Mouse (Mus musculus): ENCODE measurements around the gene Map2k1. TPM values are rescaled to one million over a fixed set of nuclear protein-coding genes. Genes with fewer than 3 reads are reported as not detected.
"Not testable (repeated sequence)": the region's sequence is repeated elsewhere in the genome, so short reads cannot be mapped to it uniquely, and the experiment has no call there.

Map2k1 gene
- polyA plus RNA-seq, 1 experiment from 2014 or later, result 105 TPM

DNA sequence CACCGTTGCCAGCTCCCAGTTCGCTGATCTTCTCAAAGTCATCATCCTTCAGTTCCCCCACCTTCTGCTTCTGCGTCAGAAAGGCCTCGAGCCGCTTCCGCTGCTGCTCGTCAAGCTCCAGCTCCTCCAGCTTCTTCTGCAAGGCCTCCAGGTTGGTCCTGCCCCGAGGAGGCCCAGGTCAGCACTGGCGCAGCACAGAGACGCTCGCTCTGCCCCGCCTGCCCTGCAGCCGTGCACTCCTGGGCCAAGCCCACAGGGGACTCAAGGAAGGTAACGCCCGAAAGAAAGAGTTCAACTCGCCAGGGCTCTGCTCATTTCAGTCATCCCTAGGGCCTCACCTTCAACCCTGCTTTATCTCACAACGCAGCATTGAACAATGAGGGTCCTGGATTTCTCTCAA, 39.0 kb downstream of the Map2k1 start:
- H3K27me3 ChIP-seq (replicated peaks; ENCODE audit: control insufficient read depth, insufficient read depth, low read length), result no peaks in the 10 kb centered on the region
- no peak overlapping the region for H3K4me3 ChIP-seq (ENCODE audit: low read depth, low read length)
- H3K4me1 ChIP-seq (ENCODE audit: control insufficient read depth, insufficient read depth, low read length), result peaks cover 1% of the 10 kb centered on the region; the same call in 1 of the 2 replicates
- no peak for ATAC-seq (ENCODE audit: low read depth)
- no peak for DNase-seq (ENCODE audit: low spot score)
- H3K27ac ChIP-seq (replicated peaks; ENCODE audit: low read depth, low read length), result no peak overlapping the region
- no peak overlapping the region for H3K4me2 ChIP-seq (ENCODE audit: low read depth, low read length)
- no peak overlapping the region for H3K9ac ChIP-seq (ENCODE audit: low read depth, low read length)
- no peaks in the 10 kb centered on the region for H3K9me3 ChIP-seq (ENCODE audit: control insufficient read depth, low read length)
- WGBS, result 88% methylated on average over 17 of the region's 17 CpGs
- H3K36me3 ChIP-seq (ENCODE audit: control insufficient read depth, insufficient read depth, low read length), result peaks cover 40% of the 10 kb centered on the region

DNA sequence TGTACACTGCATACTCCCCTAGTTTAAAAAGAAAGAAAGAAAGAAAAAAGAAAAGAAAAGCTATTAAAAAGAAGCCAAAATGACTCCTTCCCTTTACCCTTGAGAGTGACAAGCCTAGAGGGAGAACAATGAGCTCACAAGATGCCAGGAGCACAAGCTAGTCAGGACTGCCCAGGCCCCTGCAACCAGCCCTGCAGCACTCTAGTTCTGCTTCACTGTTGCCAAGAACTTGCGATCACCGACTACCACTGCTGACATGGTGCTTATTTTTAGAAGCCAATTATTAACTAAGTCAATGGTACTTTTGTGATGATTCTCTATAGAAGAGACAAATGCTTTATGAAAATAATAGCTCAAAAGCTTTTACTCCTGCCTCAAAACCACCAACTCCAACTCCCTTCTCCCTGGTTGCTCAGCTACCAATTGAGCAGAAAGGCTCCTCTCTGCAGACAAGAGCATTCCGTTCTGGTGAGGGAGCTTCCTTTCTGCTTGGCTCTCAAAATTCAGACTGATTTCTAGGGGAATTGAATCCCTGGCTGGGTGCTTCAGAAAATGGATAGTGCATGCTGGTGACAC, 45.8 kb downstream of the Map2k1 start:
- Histone ChIP-seq H3K9me3 (ENCODE audit: control insufficient read depth, low read length) (no peaks in the 10 kb centered on the region), H3K36me3 (ENCODE audit: control insufficient read depth, insufficient read depth, low read length) (peaks cover 68% of the 10 kb centered on the region), H3K27me3 (replicated peaks; ENCODE audit: control insufficient read depth, insufficient read depth, low read length) (no peaks in the 10 kb centered on the region), H3K27ac (replicated peaks; ENCODE audit: low read depth, low read length) (no peak overlapping the region), H3K9ac (ENCODE audit: low read depth, low read length) (no peak overlapping the region), H3K4me3 (ENCODE audit: low read depth, low read length) (no peak overlapping the region), H3K4me1 (ENCODE audit: control insufficient read depth, insufficient read depth, low read length) (no peaks in the 10 kb centered on the region), H3K4me2 (ENCODE audit: low read depth, low read length) (no peak overlapping the region)
- ATAC-seq (ENCODE audit: low read depth), result no peak
- 65% methylated on average over 3 of the region's 3 CpGs for WGBS
- no peak for DNase-seq (ENCODE audit: low spot score)

DNA sequence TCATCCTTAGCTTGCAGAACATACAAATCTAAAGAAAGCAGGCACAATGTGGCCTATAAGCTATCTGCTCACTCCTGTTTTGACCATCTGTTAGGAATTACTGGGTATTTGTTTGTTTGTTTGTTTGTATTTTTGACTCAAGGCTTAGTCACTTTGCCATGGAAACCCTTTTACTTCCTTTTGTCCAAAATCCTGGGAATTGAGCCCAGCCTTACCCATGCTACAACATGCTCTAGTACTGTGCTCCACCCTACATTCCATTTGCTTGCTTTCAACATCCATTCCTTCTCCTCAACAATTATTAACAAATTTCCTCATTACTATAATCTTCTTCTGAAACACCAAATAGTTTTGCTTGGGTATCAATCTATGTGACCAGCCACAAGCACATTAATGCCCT, 50.6 kb downstream of the Map2k1 start:
- Histone ChIP-seq H3K27me3 (replicated peaks; ENCODE audit: control insufficient read depth, insufficient read depth, low read length) (no peaks in the 10 kb centered on the region), H3K4me1 (ENCODE audit: control insufficient read depth, insufficient read depth, low read length) (no peaks in the 10 kb centered on the region), H3K4me2 (ENCODE audit: low read depth, low read length) (no peak overlapping the region), H3K36me3 (ENCODE audit: control insufficient read depth, insufficient read depth, low read length) (peaks cover 55% of the 10 kb centered on the region), H3K4me3 (ENCODE audit: low read depth, low read length) (no peak overlapping the region), H3K27ac (replicated peaks; ENCODE audit: low read depth, low read length) (no peak overlapping the region), H3K9ac (ENCODE audit: low read depth, low read length) (no peak overlapping the region), H3K9me3 (ENCODE audit: control insufficient read depth, low read length) (no peaks in the 10 kb centered on the region)
- ATAC-seq (ENCODE audit: low read depth), result no peak
- no peak for DNase-seq (ENCODE audit: low spot score)

DNA sequence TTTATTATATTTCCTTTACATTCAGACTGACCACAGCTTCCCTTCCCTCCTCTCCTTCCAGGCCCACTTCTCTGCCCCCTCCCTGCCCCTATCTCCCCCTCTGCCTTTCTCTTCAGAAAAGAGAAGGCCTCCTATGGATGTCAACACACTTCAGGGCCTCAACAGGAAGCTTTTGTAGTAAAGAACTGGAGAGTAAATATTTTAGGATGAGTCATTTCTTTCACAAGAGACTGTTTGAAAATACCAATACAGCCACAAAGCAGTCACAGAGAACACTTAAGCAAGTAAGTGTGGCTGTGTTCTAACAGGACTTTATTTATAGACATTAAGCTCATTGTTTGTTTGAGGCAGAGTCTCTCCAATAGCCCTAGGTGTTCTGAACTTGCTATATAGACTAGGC, 51.1 kb downstream of the Map2k1 start:
- H3K9ac ChIP-seq (ENCODE audit: low read depth, low read length), result no peak overlapping the region
- peaks cover 57% of the 10 kb centered on the region for H3K36me3 ChIP-seq (ENCODE audit: control insufficient read depth, insufficient read depth, low read length)
- no peak for DNase-seq (ENCODE audit: low spot score)
- no peak overlapping the region for H3K4me2 ChIP-seq (ENCODE audit: low read depth, low read length)
- no peaks in the 10 kb centered on the region for H3K9me3 ChIP-seq (ENCODE audit: control insufficient read depth, low read length)
- no peak for ATAC-seq (ENCODE audit: low read depth)
- no peak overlapping the region for H3K4me3 ChIP-seq (ENCODE audit: low read depth, low read length)
- no peak overlapping the region for H3K27ac ChIP-seq (replicated peaks; ENCODE audit: low read depth, low read length)
- H3K27me3 ChIP-seq (replicated peaks; ENCODE audit: control insufficient read depth, insufficient read depth, low read length), result no peaks in the 10 kb centered on the region
- no peaks in the 10 kb centered on the region for H3K4me1 ChIP-seq (ENCODE audit: control insufficient read depth, insufficient read depth, low read length)

DNA sequence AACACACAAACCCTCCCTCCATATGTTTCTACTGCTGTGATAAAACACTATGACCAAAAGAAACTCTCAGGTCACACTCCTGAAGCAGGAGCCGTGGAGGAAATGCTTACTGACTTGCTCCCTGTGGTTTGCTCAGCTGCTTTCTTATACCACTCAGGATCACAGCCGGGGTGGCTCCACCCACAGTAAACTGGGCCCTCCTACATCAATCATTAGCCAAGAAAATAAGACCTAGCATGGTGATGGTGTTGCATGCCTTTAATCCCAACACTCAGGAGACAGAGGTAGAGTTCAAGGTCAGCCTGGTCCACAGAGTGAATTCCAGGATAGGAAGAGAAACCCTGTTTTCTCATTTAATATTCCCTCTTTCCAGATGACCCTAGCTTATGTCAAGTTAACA, 53.5 kb downstream of the Map2k1 start:
- Histone ChIP-seq H3K9me3 (ENCODE audit: control insufficient read depth, low read length) (no peaks in the 10 kb centered on the region), H3K27ac (replicated peaks; ENCODE audit: low read depth, low read length) (no peak overlapping the region), H3K27me3 (replicated peaks; ENCODE audit: control insufficient read depth, insufficient read depth, low read length) (no peaks in the 10 kb centered on the region), H3K36me3 (ENCODE audit: control insufficient read depth, insufficient read depth, low read length) (peaks cover 54% of the 10 kb centered on the region), H3K9ac (ENCODE audit: low read depth, low read length) (no peak overlapping the region), H3K4me1 (ENCODE audit: control insufficient read depth, insufficient read depth, low read length) (no peaks in the 10 kb centered on the region), H3K4me2 (ENCODE audit: low read depth, low read length) (no peak overlapping the region), H3K4me3 (ENCODE audit: low read depth, low read length) (no peak overlapping the region)
- ATAC-seq (ENCODE audit: low read depth), result no peak
- no peak for DNase-seq (ENCODE audit: low spot score)
- WGBS, result 69% methylated on average over 2 of the region's 2 CpGs

DNA sequence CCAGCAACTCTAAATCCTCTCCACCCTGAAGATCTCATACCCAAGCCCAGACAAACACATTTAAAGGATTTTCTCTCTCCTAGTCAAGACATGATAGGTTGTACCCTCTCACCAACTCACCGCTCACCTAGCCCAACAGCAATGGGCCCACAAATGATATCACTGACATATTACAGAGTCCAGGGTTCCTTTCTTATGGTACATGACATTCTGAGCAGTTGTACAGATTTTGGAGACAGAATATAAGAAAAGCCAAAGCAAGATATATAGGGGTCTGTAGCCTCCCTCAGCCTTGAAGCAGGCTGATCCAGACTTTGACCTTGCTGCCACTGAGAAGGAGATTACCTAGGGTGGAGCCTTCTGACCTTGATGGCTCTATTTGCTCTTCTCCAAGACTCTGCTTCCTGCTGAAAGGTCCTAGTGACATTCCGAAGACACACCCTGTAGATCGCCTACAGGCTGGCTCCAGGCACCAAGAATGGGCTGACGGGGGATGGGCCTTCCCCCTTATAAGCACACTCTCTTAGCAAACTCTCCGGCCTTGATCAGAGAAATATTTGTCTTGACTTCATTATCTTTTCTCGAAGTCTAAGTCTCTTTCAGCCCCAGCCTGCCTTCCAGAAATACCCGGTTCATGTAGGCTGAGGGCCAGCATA, 54.5 kb downstream of the Map2k1 start:
- H3K27ac ChIP-seq (replicated peaks; ENCODE audit: low read depth, low read length); H3K9me3 ChIP-seq (ENCODE audit: control insufficient read depth, low read length); H3K9ac ChIP-seq (ENCODE audit: low read depth, low read length); ATAC-seq (ENCODE audit: low read depth); H3K4me1 ChIP-seq (ENCODE audit: control insufficient read depth, insufficient read depth, low read length); H3K4me3 ChIP-seq (ENCODE audit: low read depth, low read length); H3K27me3 ChIP-seq (replicated peaks; ENCODE audit: control insufficient read depth, insufficient read depth, low read length); DNase-seq (ENCODE audit: low spot score); H3K4me2 ChIP-seq (ENCODE audit: low read depth, low read length): not testable (repeated sequence)
- 89% methylated on average over 7 of the region's 7 CpGs for WGBS
- peaks cover 43% of the 10 kb centered on the region for H3K36me3 ChIP-seq (ENCODE audit: control insufficient read depth, insufficient read depth, low read length)

DNA sequence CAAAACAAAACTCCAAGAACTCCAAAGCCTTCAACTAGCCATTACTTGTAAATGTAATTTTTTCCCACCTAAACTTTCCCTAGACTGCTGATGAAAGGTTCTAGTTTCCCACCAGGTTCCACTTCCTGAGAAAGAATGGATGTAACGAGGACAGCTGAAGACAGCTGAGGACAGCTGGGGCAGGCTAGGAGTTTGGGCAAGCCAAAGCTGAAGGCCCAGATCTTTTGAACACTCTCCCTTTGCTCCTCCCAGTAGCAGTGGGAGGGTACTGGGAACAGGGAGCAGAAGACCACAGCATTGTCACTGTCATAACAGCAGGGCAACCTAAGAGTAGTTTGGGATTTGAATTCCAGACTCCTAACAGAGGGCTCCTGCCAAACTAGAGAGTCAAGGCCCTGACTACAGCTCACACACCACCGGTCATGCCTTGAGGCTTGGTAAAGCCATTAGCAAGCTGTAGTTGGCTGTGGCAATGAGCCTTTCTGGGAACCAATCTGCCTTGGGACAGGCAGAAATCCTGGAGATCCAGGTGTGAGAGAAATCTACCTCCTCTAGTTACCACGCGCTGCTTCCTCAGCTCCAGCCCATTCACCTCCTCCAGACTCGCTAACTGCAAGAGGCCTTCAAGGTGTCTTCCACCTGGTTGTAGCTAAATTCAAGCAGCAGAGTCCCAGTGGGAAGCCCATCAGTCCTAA, 55.2 kb downstream of the Map2k1 start:
- Histone ChIP-seq H3K4me2 (ENCODE audit: low read depth, low read length) (no peak overlapping the region), H3K4me3 (ENCODE audit: low read depth, low read length) (no peak overlapping the region), H3K9me3 (ENCODE audit: control insufficient read depth, low read length) (no peaks in the 10 kb centered on the region), H3K27ac (replicated peaks; ENCODE audit: low read depth, low read length) (no peak overlapping the region), H3K4me1 (ENCODE audit: control insufficient read depth, insufficient read depth, low read length) (no peaks in the 10 kb centered on the region), H3K36me3 (ENCODE audit: control insufficient read depth, insufficient read depth, low read length) (peaks cover 42% of the 10 kb centered on the region), H3K9ac (ENCODE audit: low read depth, low read length) (no peak overlapping the region), H3K27me3 (replicated peaks; ENCODE audit: control insufficient read depth, insufficient read depth, low read length) (no peaks in the 10 kb centered on the region)
- 95% methylated on average over 4 of the region's 5 CpGs for WGBS
- DNase-seq (ENCODE audit: low spot score), result no peak
- ATAC-seq (ENCODE audit: low read depth), result no peak

DNA sequence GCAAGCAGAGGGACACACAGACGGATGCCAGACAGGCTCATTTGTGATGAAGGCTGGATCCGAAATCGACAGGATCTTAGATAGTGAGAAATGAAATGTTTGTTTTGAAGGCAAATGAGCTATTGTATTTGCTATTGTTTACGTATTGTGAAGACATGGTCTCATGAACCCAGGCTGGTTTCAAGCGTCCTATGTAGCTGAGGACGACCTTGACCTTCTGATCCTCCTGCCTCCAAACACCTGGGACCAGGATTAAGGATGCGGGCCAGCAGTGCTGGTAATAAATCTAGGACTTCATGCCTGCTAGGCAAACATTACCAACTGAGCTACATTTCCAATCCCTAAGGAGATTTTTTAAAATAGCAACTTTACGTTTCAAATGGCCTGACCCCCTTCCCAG, 55.9 kb downstream of the Map2k1 start:
- peaks cover 42% of the 10 kb centered on the region for H3K36me3 ChIP-seq (ENCODE audit: control insufficient read depth, insufficient read depth, low read length)
- no peaks in the 10 kb centered on the region for H3K9me3 ChIP-seq (ENCODE audit: control insufficient read depth, low read length)
- DNase-seq (ENCODE audit: low spot score) (no peak), ATAC-seq (ENCODE audit: low read depth) (no peak)
- H3K4me3 ChIP-seq (ENCODE audit: low read depth, low read length), result no peak overlapping the region
- H3K4me2 ChIP-seq (ENCODE audit: low read depth, low read length), result no peak overlapping the region
- 0 out of 2 replicates have a peak overlapping the region, but pooled peaks have one; percentile 14 for H3K9ac ChIP-seq (ENCODE audit: low read depth, low read length)
- 83% methylated on average over 8 of the region's 8 CpGs for WGBS
- H3K27me3 ChIP-seq (replicated peaks; ENCODE audit: control insufficient read depth, insufficient read depth, low read length), result no peaks in the 10 kb centered on the region
- no peak overlapping the region for H3K27ac ChIP-seq (replicated peaks; ENCODE audit: low read depth, low read length)
- no peaks in the 10 kb centered on the region for H3K4me1 ChIP-seq (ENCODE audit: control insufficient read depth, insufficient read depth, low read length)

DNA sequence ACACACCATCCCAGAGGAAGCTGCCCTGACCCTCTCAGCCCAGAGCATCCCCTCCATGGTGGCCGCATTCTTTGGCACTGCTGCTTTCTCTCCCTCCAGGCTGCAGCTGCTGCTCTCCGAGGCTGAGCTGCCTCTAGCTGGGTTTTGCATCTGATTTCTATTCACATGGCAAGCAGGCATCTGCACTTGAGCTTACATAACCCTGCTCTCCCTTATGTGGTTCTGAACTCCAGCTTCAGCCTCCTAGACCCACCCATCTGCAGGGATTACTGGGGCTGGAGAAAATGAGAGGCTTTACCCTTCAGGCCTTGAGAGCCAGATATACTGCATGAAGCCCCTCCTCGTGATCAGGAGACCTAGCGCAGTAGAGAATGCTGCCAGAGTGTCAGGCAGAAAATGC, 57.9 kb downstream of the Map2k1 start:
- DNase-seq (ENCODE audit: low spot score) (peak; percentile 19), ATAC-seq (ENCODE audit: low read depth) (no peak; the same call in 1 of the 2 replicates)
- Histone ChIP-seq H3K36me3 (ENCODE audit: control insufficient read depth, insufficient read depth, low read length) (peaks cover 51% of the 10 kb centered on the region), H3K4me3 (ENCODE audit: low read depth, low read length) (no peak overlapping the region), H3K27ac (replicated peaks; ENCODE audit: low read depth, low read length) (no peak overlapping the region), H3K4me1 (ENCODE audit: control insufficient read depth, insufficient read depth, low read length) (no peaks in the 10 kb centered on the region), H3K9me3 (ENCODE audit: control insufficient read depth, low read length) (no peaks in the 10 kb centered on the region), H3K4me2 (ENCODE audit: low read depth, low read length) (no peak overlapping the region), H3K27me3 (replicated peaks; ENCODE audit: control insufficient read depth, insufficient read depth, low read length) (no peaks in the 10 kb centered on the region), H3K9ac (ENCODE audit: low read depth, low read length) (no peak overlapping the region)
- 63% methylated on average over 4 of the region's 4 CpGs for WGBS

All from embryonic facial prominence, embryonic 14.5 days (tissue).